Mouse (Mus musculus) MEL (cell line): ENCODE measurements around the gene Tm4sf19. TPM values are rescaled to one million over a fixed set of nuclear protein-coding genes. Genes with fewer than 3 reads are reported as not detected.

Source experiments
- DNase-seq: peaks from one replicate; pipeline ENCODE4 v3.0.0; 2011; ENCODE audit warnings: low read depth, low spot score
- H3K27ac ChIP-seq: 2 replicates; pipeline ENCODE4 v1.5.1; 2012; ENCODE audit warnings: low read depth, mild to moderate bottlenecking, control low read depth, low read length, moderate library complexity; ENCODE audit not compliant: control insufficient read depth
- H3K27me3 ChIP-seq, 2 experiments: fragments of 150-350 bp in 1 of 2; sonication (generic) in 1 of 2; 2 replicates each; pipeline ENCODE4 v1.6.1; 2012; ENCODE audit warnings: low read length in 2 of 2, mild to moderate bottlenecking in 2 of 2, improper control_type of control experiment in 1 of 2, moderate library complexity in 1 of 2; ENCODE audit not compliant: insufficient read depth in 2 of 2, control insufficient read depth in 1 of 2
- H3K36me3 ChIP-seq, 2 experiments: 2 replicates each; pipeline ENCODE4 v1.6.1; 2012 to 2014; ENCODE audit warnings: low read length in 2 of 2, improper control_type of control experiment in 1 of 2, inconsistent platforms in 1 of 2, mild to moderate bottlenecking in 1 of 2; ENCODE audit not compliant: insufficient read depth in 2 of 2, control insufficient read depth in 1 of 2
- H3K4me1 ChIP-seq, 2 experiments: fragments of 150-350 bp in 1 of 2; sonication (generic) in 1 of 2; 2 replicates each; pipeline ENCODE4 v1.6.1; 2012; ENCODE audit warnings: low read length in 2 of 2, improper control_type of control experiment in 1 of 2, mild to moderate bottlenecking in 1 of 2; ENCODE audit not compliant: insufficient read depth in 2 of 2, control insufficient read depth in 1 of 2
- H3K4me3 ChIP-seq, 2 experiments: fragments of 150-350 bp in 1 of 2; sonication (generic) in 1 of 2; 2 replicates each; pipeline ENCODE4 v1.5.1; 2012; ENCODE audit warnings: low read depth in 2 of 2, low read length in 2 of 2, mild to moderate bottlenecking in 2 of 2, moderate library complexity in 2 of 2, control low read depth in 1 of 2, improper control_type of control experiment in 1 of 2; ENCODE audit not compliant: control insufficient read depth in 1 of 2, insufficient read depth in 1 of 2
- H3K79me2 ChIP-seq: 2 replicates; pipeline ENCODE4 v1.6.1; 2012; ENCODE audit warnings: mild to moderate bottlenecking, low read length, moderate library complexity; ENCODE audit not compliant: control insufficient read depth, poor library complexity, insufficient read depth
- H3K9ac ChIP-seq: 2 replicates; pipeline ENCODE4 v1.6.1; 2012; ENCODE audit warnings: low read depth, mild to moderate bottlenecking, control low read depth, low read length, moderate library complexity; ENCODE audit not compliant: control insufficient read depth, poor library complexity, severe bottlenecking
- H3K9me3 ChIP-seq: fragments of 150-350 bp; sonication (generic); replicated peaks from 2 replicates; pipeline ENCODE4 v1.6.1; 2012; ENCODE audit warnings: mild to moderate bottlenecking, low read length, improper control_type of control experiment, moderate library complexity; ENCODE audit not compliant: insufficient read depth
- BHLHE40 ChIP-seq: IDR thresholded peaks from 2 replicates; pipeline ENCODE4 v1.6.1; 2012; ENCODE audit warnings: low read depth, mild to moderate bottlenecking, inconsistent platforms, low read length, improper control_type of control experiment, borderline replicate concordance
- CHD2 ChIP-seq: IDR thresholded peaks from 2 replicates; pipeline ENCODE4 v1.6.1; 2011; ENCODE audit warnings: low read length, improper control_type of control experiment
- CTCF ChIP-seq, 3 experiments: IDR thresholded peaks in 2 of 3; conservative IDR thresholded peaks in 1 of 3; 2 replicates each; pipeline ENCODE4 v1.5.1; 2011 to 2012; ENCODE audit warnings: low read length in 3 of 3, low read depth in 2 of 3, mild to moderate bottlenecking in 2 of 3, improper control_type of control experiment in 1 of 3, inconsistent platforms in 1 of 3, mixed read lengths in 1 of 3, moderate library complexity in 1 of 3; ENCODE audit not compliant: control insufficient read depth in 1 of 3, insufficient read depth in 1 of 3, poor library complexity in 1 of 3, severe bottlenecking in 1 of 3
- ELF1 ChIP-seq: IDR thresholded peaks from 2 replicates; pipeline ENCODE4 v1.6.1; 2014; ENCODE audit warnings: low read depth, mild to moderate bottlenecking, inconsistent platforms, low read length, improper control_type of control experiment, moderate library complexity
- JUND ChIP-seq: IDR thresholded peaks from 2 replicates; pipeline ENCODE4 v1.6.1; 2011; ENCODE audit warnings: low read depth, mild to moderate bottlenecking, improper control_type of control experiment, low read length
- KAT2A ChIP-seq: conservative IDR thresholded peaks from 2 replicates; pipeline ENCODE4 v1.6.1; 2012; ENCODE audit warnings: low read depth, low read length, improper control_type of control experiment, inconsistent platforms
- MAFK ChIP-seq: IDR thresholded peaks from 2 replicates; pipeline ENCODE4 v1.6.1; 2011; ENCODE audit warnings: low read depth, mild to moderate bottlenecking, low read length, improper control_type of control experiment, borderline replicate concordance
- MAX ChIP-seq: IDR thresholded peaks from 2 replicates; pipeline ENCODE4 v1.6.1; 2011; ENCODE audit warnings: low read length, improper control_type of control experiment
- MEF2A ChIP-seq: IDR thresholded peaks from 2 replicates; pipeline ENCODE4 v1.6.1; 2014; ENCODE audit warnings: low read depth, mild to moderate bottlenecking, inconsistent platforms, low read length, improper control_type of control experiment; ENCODE audit not compliant: poor library complexity, insufficient replicate concordance, severe bottlenecking; ENCODE audit errors: extremely low read depth
- MXI1 ChIP-seq: IDR thresholded peaks from 2 replicates; pipeline ENCODE4 v1.6.1; 2011; ENCODE audit warnings: mild to moderate bottlenecking, low read depth, low read length, improper control_type of control experiment
- MYB ChIP-seq: IDR thresholded peaks from 2 replicates; pipeline ENCODE4 v1.6.1; 2011; ENCODE audit warnings: mild to moderate bottlenecking, low read depth, low read length, improper control_type of control experiment
- MYC ChIP-seq: IDR thresholded peaks from 2 replicates; pipeline ENCODE4 v1.6.1; 2011; ENCODE audit warnings: low read depth, mild to moderate bottlenecking, low read length, improper control_type of control experiment, moderate library complexity
- NRF1 ChIP-seq: IDR thresholded peaks from 2 replicates; pipeline ENCODE4 v1.6.1; 2014; ENCODE audit warnings: low read depth, mild to moderate bottlenecking, inconsistent platforms, low read length, improper control_type of control experiment, moderate library complexity; ENCODE audit not compliant: poor library complexity, insufficient read depth, severe bottlenecking
- POLR2AphosphoS2 ChIP-seq: IDR thresholded peaks from 2 replicates; pipeline ENCODE4 v1.6.1; 2011; ENCODE audit warnings: low read length, improper control_type of control experiment
- POLR2AphosphoS5 ChIP-seq: IDR thresholded peaks from 2 replicates; pipeline ENCODE4 v1.6.1; 2012; ENCODE audit warnings: low read depth, borderline replicate concordance, mild to moderate bottlenecking, inconsistent platforms, low read length, moderate library complexity, mixed read lengths
- RCOR1 ChIP-seq: IDR thresholded peaks from 2 replicates; pipeline ENCODE4 v1.6.1; 2012; ENCODE audit warnings: low read depth, mild to moderate bottlenecking, inconsistent platforms, low read length, improper control_type of control experiment
- SIN3A ChIP-seq: IDR thresholded peaks from 2 replicates; pipeline ENCODE4 v1.6.1; 2012; ENCODE audit warnings: low read length, improper control_type of control experiment, inconsistent platforms
- SMC3 ChIP-seq: IDR thresholded peaks from 2 replicates; pipeline ENCODE4 v1.6.1; 2011; ENCODE audit warnings: low read depth, low read length, improper control_type of control experiment
- TBP ChIP-seq: IDR thresholded peaks from 2 replicates; pipeline ENCODE4 v1.8.0; 2011; ENCODE audit warnings: low read depth, low read length, improper control_type of control experiment
- TCF12 ChIP-seq: IDR thresholded peaks from 2 replicates; pipeline ENCODE4 v1.6.1; 2014; ENCODE audit warnings: low read depth, mild to moderate bottlenecking, inconsistent platforms, low read length, improper control_type of control experiment, moderate library complexity
- UBTF ChIP-seq: IDR thresholded peaks from 2 replicates; pipeline ENCODE4 v1.6.1; 2012; ENCODE audit warnings: low read depth, mild to moderate bottlenecking, inconsistent platforms, low read length, improper control_type of control experiment, moderate library complexity, borderline replicate concordance; ENCODE audit not compliant: insufficient read depth
- USF2 ChIP-seq, 2 experiments: IDR thresholded peaks; 2 replicates each; pipeline ENCODE4 v1.6.1; 2011 to 2012; ENCODE audit warnings: improper control_type of control experiment in 2 of 2, low read length in 2 of 2, borderline replicate concordance in 1 of 2, inconsistent platforms in 1 of 2, low read depth in 1 of 2, mild to moderate bottlenecking in 1 of 2; ENCODE audit not compliant: insufficient read depth in 1 of 2
- ZC3H11A ChIP-seq: IDR thresholded peaks from 2 replicates; pipeline ENCODE4 v1.6.1; 2012; ENCODE audit warnings: low read depth, mild to moderate bottlenecking, inconsistent platforms, low read length, improper control_type of control experiment
- ZKSCAN1 ChIP-seq: IDR thresholded peaks from 2 replicates; pipeline ENCODE4 v1.6.1; 2012; ENCODE audit warnings: low read depth, mild to moderate bottlenecking, inconsistent platforms, low read length, improper control_type of control experiment, moderate library complexity
- ZMIZ1 ChIP-seq: IDR thresholded peaks from 2 replicates; pipeline ENCODE4 v1.6.1; 2012; ENCODE audit warnings: low read depth, mild to moderate bottlenecking, inconsistent platforms, low read length, improper control_type of control experiment, moderate library complexity
- ZNF384 ChIP-seq: IDR thresholded peaks from 2 replicates; pipeline ENCODE4 v1.6.1; 2012; ENCODE audit warnings: low read depth, mild to moderate bottlenecking, inconsistent platforms, low read length, improper control_type of control experiment
- polyA plus RNA-seq, 2 experiments: library from polyadenylated mRNA; stranded (reverse) in 1 of 2; unstranded in 1 of 2; fragments of >175 nt in 1 of 2; fragments of >200 nt in 1 of 2; gene quantifications; 2 replicates each; pipeline versions ENCODE4 v1.2.1 to v1.2.4; 2012; ENCODE audit warnings: low replicate concordance in 2 of 2, low read depth in 1 of 2; ENCODE audit not compliant: insufficient read length in 2 of 2, insufficient read depth in 1 of 2, missing spikeins in 1 of 2
- total RNA-seq: library from RNA; depleted of rRNA; stranded (reverse); fragments of 300-350 nt; gene quantifications from 2 replicates; pipeline ENCODE4 v1.2.3, GENCODE M21; 2012

Gene Tm4sf19
- total and polyA plus RNA-seq, 3 experiments, result 0.06 TPM; not detected in 2

DNA sequence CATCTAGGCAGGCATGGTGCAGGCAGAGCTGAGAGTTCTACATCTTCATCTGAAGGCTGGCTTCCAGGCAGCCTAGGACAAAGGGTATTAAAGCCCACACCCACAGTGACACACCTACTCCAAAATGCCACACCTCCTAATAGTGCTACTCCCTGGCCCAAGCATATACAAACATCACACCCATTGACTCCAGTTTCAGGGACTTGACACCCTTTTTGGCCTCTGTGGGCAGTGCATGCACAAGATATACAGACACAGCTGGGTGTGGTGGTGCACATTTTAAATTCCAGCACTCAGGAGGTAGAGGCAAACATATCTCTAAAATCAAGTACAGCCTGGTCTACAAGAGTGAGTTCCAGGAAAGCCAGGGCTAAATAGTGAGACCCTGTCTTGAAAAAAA lies 55.8 kb downstream of the Tm4sf19 start:
- Histone ChIP-seq H3K79me2 (no peaks in the 10 kb centered on the region), H3K9ac (no peak overlapping the region), H3K36me3 (peaks cover 5 to 10% of the 10 kb centered on the region in 2 experiments), H3K4me1 (peaks cover 6 to 8% of the 10 kb centered on the region in 2 experiments), H3K27me3 (no peaks in the 10 kb centered on the region), H3K9me3 (no peaks in the 10 kb centered on the region), H3K4me3 (no peak overlapping the region), H3K27ac (no peak overlapping the region)
- no peak for TF ChIP-seq POLR2AphosphoS2
- TF ChIP-seq NRF1, result no peak
- TF ChIP-seq RCOR1, result no peak
- no peak for TF ChIP-seq ELF1
- no peak for TF ChIP-seq POLR2AphosphoS5
- TF ChIP-seq CTCF (IDR thresholded peaks at IDR 0.05 in 2 of 3, conservative IDR thresholded peaks at IDR 0.05 in 1 of 3; ENCODE audit: control insufficient read depth in 1 of 3, insufficient read depth in 1 of 3, low read depth in 2 of 3, low read length in 3 of 3, poor library complexity in 1 of 3, severe bottlenecking in 1 of 3), result no peak
- no peak for TF ChIP-seq KAT2A
- no peak for TF ChIP-seq JUND
- no peak for TF ChIP-seq MAFK
- no peak for TF ChIP-seq USF2 (IDR thresholded peaks at IDR 0.05; ENCODE audit: borderline replicate concordance in 1 of 2, insufficient read depth in 1 of 2, low read depth in 1 of 2, low read length in 2 of 2)
- no peak for TF ChIP-seq ZMIZ1
- TF ChIP-seq MAX, result no peak
- TF ChIP-seq TCF12, result no peak
- TF ChIP-seq MYC, result no peak
- TF ChIP-seq CHD2, result no peak
- no peak for TF ChIP-seq ZKSCAN1
- no peak for TF ChIP-seq SIN3A
- no peak for TF ChIP-seq ZNF384
- no peak for TF ChIP-seq ZC3H11A
- no peak for DNase-seq

DNA sequence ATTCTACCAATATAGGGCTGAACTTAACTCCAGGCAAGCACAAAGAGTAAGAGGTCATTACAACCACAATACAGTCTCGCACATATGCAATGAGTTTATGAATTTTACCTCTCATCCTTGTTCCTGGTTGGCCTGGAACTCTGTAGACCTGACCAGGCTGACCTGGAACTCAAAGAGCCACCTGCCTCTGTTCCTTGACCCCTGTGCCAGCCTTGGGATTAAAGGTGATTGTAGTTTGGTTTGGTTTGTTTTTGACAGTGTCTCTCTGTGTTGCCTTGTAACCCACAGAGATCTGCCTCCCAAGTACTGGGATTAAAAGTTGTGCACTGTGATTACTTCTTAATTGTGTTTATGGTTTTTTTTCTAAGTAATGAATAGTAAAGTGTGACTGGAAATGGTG lies 56.5 kb downstream of the Tm4sf19 start:
- Histone ChIP-seq H3K9me3 (no peaks in the 10 kb centered on the region), H3K27ac (no peak overlapping the region), H3K9ac (no peak overlapping the region), H3K79me2 (no peaks in the 10 kb centered on the region), H3K4me1 (peaks cover 5 to 6% of the 10 kb centered on the region in 2 experiments), H3K4me3 (no peak overlapping the region), H3K27me3 (no peaks in the 10 kb centered on the region), H3K36me3 (peaks cover 5 to 10% of the 10 kb centered on the region in 2 experiments)
- no peak for TF ChIP-seq KAT2A
- TF ChIP-seq MXI1, result no peak
- TF ChIP-seq MYB, result no peak
- no peak for TF ChIP-seq MAFK
- no peak for TF ChIP-seq SIN3A
- TF ChIP-seq MAX, result no peak
- no peak for TF ChIP-seq POLR2AphosphoS2
- TF ChIP-seq POLR2AphosphoS5, result no peak
- TF ChIP-seq TBP, result no peak
- no peak for TF ChIP-seq ZMIZ1
- no peak for TF ChIP-seq UBTF
- TF ChIP-seq BHLHE40, result no peak
- TF ChIP-seq USF2 (IDR thresholded peaks at IDR 0.05; ENCODE audit: borderline replicate concordance in 1 of 2, insufficient read depth in 1 of 2, low read depth in 1 of 2, low read length in 2 of 2), result no peak
- no peak for TF ChIP-seq SMC3
- TF ChIP-seq MEF2A, result no peak
- no peak for TF ChIP-seq NRF1
- no peak for DNase-seq
